Mouse (Mus musculus): ENCODE data around the gene Plcl2. TPM values are rescaled to one million over a fixed set of nuclear protein-coding genes. Genes with fewer than 3 reads are reported as not detected.
A peak's percentile ranks its signal among the peaks of the same experiment; 100 is the strongest.

Plcl2 gene
- polyA plus RNA-seq, 1 experiment from 2014 or later: 4.8 TPM

GRCm38 (mm10) chr17:50495216-50495889, 13.8 kb upstream of the Plcl2 start:
- Histone ChIP-seq H3K9ac (ENCODE audit: low read depth, low read length) (no peak overlapping the region), H3K27me3 (replicated peaks; ENCODE audit: control insufficient read depth, insufficient read depth, low read length) (no peaks in the 10 kb centered on the region), H3K36me3 (ENCODE audit: control insufficient read depth, insufficient read depth) (no peaks in the 10 kb centered on the region), H3K9me3 (ENCODE audit: control insufficient read depth) (no peaks in the 10 kb centered on the region), H3K27ac (ENCODE audit: low read depth, low read length) (no peak overlapping the region), H3K4me3 (ENCODE audit: low read depth, low read length) (no peak overlapping the region), H3K4me1 (replicated peaks; ENCODE audit: control insufficient read depth, insufficient read depth, low read length) (no peaks in the 10 kb centered on the region), H3K4me2 (replicated peaks; ENCODE audit: low read depth) (no peak overlapping the region)
- 75% methylated on average over 10 of the region's 10 CpGs for WGBS
- TF ChIP-seq CTCF (IDR thresholded peaks at IDR 0.05; ENCODE audit: low read depth): no peak
- ATAC-seq: no peak

- no peak for ATAC-seq
- Histone ChIP-seq H3K36me3 (ENCODE audit: control insufficient read depth, insufficient read depth) (no peaks in the 10 kb centered on the region), H3K9me3 (ENCODE audit: control insufficient read depth) (no peaks in the 10 kb centered on the region), H3K4me3 (ENCODE audit: low read depth, low read length) (no peak overlapping the region), H3K9ac (ENCODE audit: low read depth, low read length) (no peak overlapping the region), H3K27me3 (replicated peaks; ENCODE audit: control insufficient read depth, insufficient read depth, low read length) (no peaks in the 10 kb centered on the region), H3K4me1 (replicated peaks; ENCODE audit: control insufficient read depth, insufficient read depth, low read length) (no peaks in the 10 kb centered on the region), H3K4me2 (replicated peaks; ENCODE audit: low read depth) (no peak overlapping the region), H3K27ac (ENCODE audit: low read depth, low read length) (no peak overlapping the region)
- no peak for TF ChIP-seq CTCF (IDR thresholded peaks at IDR 0.05; ENCODE audit: low read depth)
- 72% methylated on average over 7 of the region's 7 CpGs for WGBS
Measured at GRCm38 (mm10) chr17:50498062-50498697, 11.0 kb upstream of the Plcl2 start.

GRCm38 (mm10) chr17:50499091-50499790, 10.0 kb upstream of the Plcl2 start:
- H3K4me3 ChIP-seq (ENCODE audit: low read depth, low read length): no peak overlapping the region
- no peak for TF ChIP-seq CTCF (IDR thresholded peaks at IDR 0.05; ENCODE audit: low read depth)
- H3K9me3 ChIP-seq (ENCODE audit: control insufficient read depth): no peaks in the 10 kb centered on the region
- 88% methylated on average over 16 of the region's 16 CpGs for WGBS
- no peak overlapping the region for H3K27ac ChIP-seq (ENCODE audit: low read depth, low read length)
- no peak overlapping the region for H3K9ac ChIP-seq (ENCODE audit: low read depth, low read length)
- no peaks in the 10 kb centered on the region for H3K36me3 ChIP-seq (ENCODE audit: control insufficient read depth, insufficient read depth)
- no peaks in the 10 kb centered on the region for H3K4me1 ChIP-seq (replicated peaks; ENCODE audit: control insufficient read depth, insufficient read depth, low read length)
- no peak for ATAC-seq
- no peak overlapping the region for H3K4me2 ChIP-seq (replicated peaks; ENCODE audit: low read depth)
- no peaks in the 10 kb centered on the region for H3K27me3 ChIP-seq (replicated peaks; ENCODE audit: control insufficient read depth, insufficient read depth, low read length)

- 83% methylated on average over 6 of the region's 6 CpGs for WGBS
- no peaks in the 10 kb centered on the region for H3K9me3 ChIP-seq (ENCODE audit: control insufficient read depth)
- no peak overlapping the region for H3K4me3 ChIP-seq (ENCODE audit: low read depth, low read length)
- H3K4me2 ChIP-seq (replicated peaks; ENCODE audit: low read depth): no peak overlapping the region
- no peak for TF ChIP-seq CTCF (IDR thresholded peaks at IDR 0.05; ENCODE audit: low read depth)
- ATAC-seq: no peak
- H3K4me1 ChIP-seq (replicated peaks; ENCODE audit: control insufficient read depth, insufficient read depth, low read length): no peaks in the 10 kb centered on the region
- H3K27me3 ChIP-seq (replicated peaks; ENCODE audit: control insufficient read depth, insufficient read depth, low read length): no peaks in the 10 kb centered on the region
- no peak overlapping the region for H3K9ac ChIP-seq (ENCODE audit: low read depth, low read length)
- H3K27ac ChIP-seq (ENCODE audit: low read depth, low read length): no peak overlapping the region
- no peaks in the 10 kb centered on the region for H3K36me3 ChIP-seq (ENCODE audit: control insufficient read depth, insufficient read depth)
Measured at GRCm38 (mm10) chr17:50500806-50501205, 8.4 kb upstream of the Plcl2 start.

GRCm38 (mm10) chr17:50503075-50503474, 6.1 kb upstream of the Plcl2 start:
- H3K27me3 ChIP-seq (replicated peaks; ENCODE audit: control insufficient read depth, insufficient read depth, low read length): no peaks in the 10 kb centered on the region
- no peak for TF ChIP-seq CTCF (IDR thresholded peaks at IDR 0.05; ENCODE audit: low read depth)
- H3K9me3 ChIP-seq (ENCODE audit: control insufficient read depth): no peaks in the 10 kb centered on the region
- H3K36me3 ChIP-seq (ENCODE audit: control insufficient read depth, insufficient read depth): no peaks in the 10 kb centered on the region
- H3K9ac ChIP-seq (ENCODE audit: low read depth, low read length): no peak overlapping the region
- H3K4me2 ChIP-seq (replicated peaks; ENCODE audit: low read depth): no peak overlapping the region
- no peak overlapping the region for H3K4me3 ChIP-seq (ENCODE audit: low read depth, low read length)
- no peaks in the 10 kb centered on the region for H3K4me1 ChIP-seq (replicated peaks; ENCODE audit: control insufficient read depth, insufficient read depth, low read length)
- ATAC-seq: peak; percentile 69; the same call in 1 of the 2 replicates
- WGBS: 67% methylated on average over 7 of the region's 7 CpGs
- H3K27ac ChIP-seq (ENCODE audit: low read depth, low read length): no peak overlapping the region

- Histone ChIP-seq H3K27ac (ENCODE audit: low read depth, low read length) (no peak overlapping the region), H3K9ac (ENCODE audit: low read depth, low read length) (no peak overlapping the region), H3K27me3 (replicated peaks; ENCODE audit: control insufficient read depth, insufficient read depth, low read length) (no peaks in the 10 kb centered on the region), H3K36me3 (ENCODE audit: control insufficient read depth, insufficient read depth) (no peaks in the 10 kb centered on the region), H3K4me3 (ENCODE audit: low read depth, low read length) (no peak overlapping the region), H3K4me1 (replicated peaks; ENCODE audit: control insufficient read depth, insufficient read depth, low read length) (no peaks in the 10 kb centered on the region), H3K9me3 (ENCODE audit: control insufficient read depth) (no peaks in the 10 kb centered on the region), H3K4me2 (replicated peaks; ENCODE audit: low read depth) (no peak overlapping the region)
- no peak for TF ChIP-seq CTCF (IDR thresholded peaks at IDR 0.05; ENCODE audit: low read depth)
- no peak for ATAC-seq
- 77% methylated on average over 6 of the region's 6 CpGs for WGBS
Measured at GRCm38 (mm10) chr17:50504070-50504846, 4.9 kb upstream of the Plcl2 start.

Measured in intestine, postnatal 0 days (tissue).